Mouse (Mus musculus) midbrain, embryonic 11.5 days (tissue): ENCODE results near the gene Ttc29. TPM values are rescaled to one million over a fixed set of nuclear protein-coding genes. Genes with fewer than 3 reads are reported as not detected.

ENCODE experiments used
- polyA plus RNA-seq: library from polyadenylated mRNA; unstranded; fragments of >200 nt; fragmentation: Nextera tagmentation; extraction: Ambion mirVana; gene quantifications from 2 replicates; pipeline ENCODE4 v1.2.1, GENCODE M21; 2014

The Ttc29 gene
- polyA plus RNA-seq, 1 experiment from 2014 or later = 0.41 TPM

Other genes with a start within 250 kb of the Ttc29 start
- 0.41 and 0.68 TPM in 2 replicates for gene Pou4f2, start 223.3 kb downstream of the Ttc29 start, polyA plus RNA-seq